8 mouse cellular contexts compared by ENCODE assay signal in the genomic region with DNA sequence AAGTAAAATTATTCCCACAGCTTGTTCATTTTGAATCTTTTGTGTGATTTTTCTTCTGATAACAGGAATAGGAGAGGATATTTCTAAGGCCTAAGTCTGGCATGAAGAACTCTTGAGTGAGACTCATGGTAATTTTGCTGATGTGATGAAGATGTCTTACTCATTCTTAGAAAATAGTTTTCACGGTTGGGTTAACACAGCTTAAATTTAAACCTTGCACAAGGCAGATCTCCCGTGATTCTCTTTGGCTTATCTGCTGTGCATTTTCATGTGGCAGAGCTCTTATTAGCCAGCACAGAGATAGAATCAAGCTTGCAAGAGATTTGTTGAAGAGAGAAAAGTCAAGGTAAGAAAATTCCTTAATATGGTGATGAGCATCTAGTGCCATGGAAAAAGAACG. TPM values are rescaled to one million over a fixed set of nuclear protein-coding genes. Genes with fewer than 3 reads are reported as not detected.
DNase-seq lines count a peak whose midpoint lies in the region; ATAC-seq lines count a peak whose summit lies in the region.

Dab2 (plus strand) TSS at position 235 of the 400 bp plus-strand sequence.

- ATAC-seq in liver, embryonic 11.5 days (replicated peaks; ENCODE audit: low FRiP score), result no peak
- ATAC-seq in hindbrain, embryonic 12.5 days (ENCODE audit: low FRiP score), result no peak
- ATAC-seq in liver, embryonic 12.5 days, result no peak
- ATAC-seq in inflammation-experienced regulatory T-cells, adult 6 months, result no peak

- no peak for DNase-seq in liver, embryonic 11.5 days (ENCODE audit: low spot score)
- no peak for DNase-seq in liver
- DNase-seq in forebrain, embryonic 10.5 days (ENCODE audit: extremely low spot score, low spot score), result no peak
- DNase-seq in ovary, postnatal 36 days (ENCODE audit: low spot score), result no peak
- DNase-seq in spleen, postnatal 14 days (ENCODE audit: low spot score in 2 of 2), result no peak

- H3K36me3 ChIP-seq in liver, embryonic 11.5 days (ENCODE audit: control insufficient read depth, insufficient read depth, low read length), result no peaks in the 10 kb centered on the region
- no peaks in the 10 kb centered on the region for H3K36me3 ChIP-seq in forebrain, embryonic 10.5 days (replicated peaks)
- H3K36me3 ChIP-seq in hindbrain, embryonic 12.5 days, result no peaks in the 10 kb centered on the region
- no peaks in the 10 kb centered on the region for H3K36me3 ChIP-seq in liver, embryonic 12.5 days

- H3K9ac ChIP-seq in liver, embryonic 11.5 days (ENCODE audit: low read depth, low read length), result no peak within 1 kb of the TSS
- no peak within 1 kb of the TSS for H3K9ac ChIP-seq in hindbrain, embryonic 12.5 days
- H3K9ac ChIP-seq in liver, embryonic 12.5 days, result no peak within 1 kb of the TSS

- no peaks in the 10 kb centered on the region for H3K27me3 ChIP-seq in liver, embryonic 11.5 days (replicated peaks; ENCODE audit: control insufficient read depth, insufficient read depth, low read length)
- no peaks in the 10 kb centered on the region for H3K27me3 ChIP-seq in forebrain, embryonic 10.5 days (ENCODE audit: poor library complexity, severe bottlenecking)
- no peaks in the 10 kb centered on the region for H3K27me3 ChIP-seq in hindbrain, embryonic 12.5 days
- no peaks in the 10 kb centered on the region for H3K27me3 ChIP-seq in liver, embryonic 12.5 days (replicated peaks)

- no peak within 1 kb of the TSS for H3K27ac ChIP-seq in liver, embryonic 11.5 days (ENCODE audit: low read depth, low read length)
- no peak within 1 kb of the TSS for H3K27ac ChIP-seq in forebrain, embryonic 10.5 days
- no peak within 1 kb of the TSS for H3K27ac ChIP-seq in hindbrain, embryonic 12.5 days
- H3K27ac ChIP-seq in liver, embryonic 12.5 days, result no peak within 1 kb of the TSS

- H3K4me1 ChIP-seq in liver, embryonic 11.5 days (replicated peaks; ENCODE audit: control insufficient read depth, insufficient read depth, low read length), result no peaks in the 10 kb centered on the region
- H3K4me1 ChIP-seq in forebrain, embryonic 10.5 days, result no peaks in the 10 kb centered on the region
- H3K4me1 ChIP-seq in hindbrain, embryonic 12.5 days, result no peaks in the 10 kb centered on the region
- no peaks in the 10 kb centered on the region for H3K4me1 ChIP-seq in liver, embryonic 12.5 days

- H3K4me2 ChIP-seq in liver, embryonic 11.5 days, result no peak within 1 kb of the TSS
- no peak within 1 kb of the TSS for H3K4me2 ChIP-seq in hindbrain, embryonic 12.5 days (replicated peaks)
- H3K4me2 ChIP-seq in liver, embryonic 12.5 days, result no peak within 1 kb of the TSS

- 72% methylated on average over 3 of the region's 3 CpGs for WGBS in liver, embryonic 11.5 days
- WGBS in forebrain, embryonic 10.5 days, result 86% methylated on average over 3 of the region's 3 CpGs
- WGBS in hindbrain, embryonic 12.5 days, result 83% methylated on average over 3 of the region's 3 CpGs
- WGBS in liver, embryonic 12.5 days (ENCODE audit: insufficient replicate concordance), result 64% methylated on average over 3 of the region's 3 CpGs

- H3K9me3 ChIP-seq in liver, embryonic 11.5 days (ENCODE audit: control insufficient read depth, low read length), result no peaks in the 10 kb centered on the region
- H3K9me3 ChIP-seq in forebrain, embryonic 10.5 days, result no peaks in the 10 kb centered on the region
- no peaks in the 10 kb centered on the region for H3K9me3 ChIP-seq in hindbrain, embryonic 12.5 days (replicated peaks)
- H3K9me3 ChIP-seq in liver, embryonic 12.5 days (replicated peaks), result no peaks in the 10 kb centered on the region

- no peak within 1 kb of the TSS for H3K4me3 ChIP-seq in liver, embryonic 11.5 days (ENCODE audit: low read depth, low read length)
- H3K4me3 ChIP-seq in forebrain, embryonic 10.5 days, result no peak within 1 kb of the TSS
- H3K4me3 ChIP-seq in hindbrain, embryonic 12.5 days, result no peak within 1 kb of the TSS
- no peak within 1 kb of the TSS for H3K4me3 ChIP-seq in liver, embryonic 12.5 days

RNA-seq across cellular contexts. Expression of gene Dab2, which starts in this region (rescaled TPM):
- 37.6 and 43.2 TPM in 2 replicates for polyA plus RNA-seq in liver, embryonic 11.5 days (2014; fragmentation: Nextera tagmentation; extraction: Ambion mirVana)
- polyA plus RNA-seq in forebrain, embryonic 10.5 days (2016; fragmentation: Nextera tagmentation; extraction: Ambion mirVana), result 33.2 and 33.7 TPM in 2 replicates
- polyA plus RNA-seq in hindbrain, embryonic 12.5 days (2016; fragmentation: Nextera tagmentation; extraction: Ambion mirVana), result 63.5 and 81.0 TPM in 2 replicates
- 17.1 and 19.9 TPM in 2 replicates for polyA plus RNA-seq in liver, embryonic 12.5 days (2016; fragmentation: Nextera tagmentation; extraction: Ambion mirVana)
- under 1 TPM in 1 of 3 experiments, not detected in 2; 0.09 TPM for polyA plus RNA-seq in inflammation-experienced regulatory T-cells, adult 6 months (2017; shearing (Covaris generic))

Comparison
In these comparisons a context has a peak if more than half of its experiments do, and no peak if none do; other contexts are left out.
1. RNA of gene Dab2 (polyA plus RNA-seq): 63.5 to 81.0 TPM in hindbrain, embryonic 12.5 days, 37.6 to 43.2 TPM in liver, embryonic 11.5 days, 33.2 to 33.7 TPM in forebrain, embryonic 10.5 days and 17.1 to 19.9 TPM in liver, embryonic 12.5 days; 0.09 TPM in inflammation-experienced regulatory T-cells, adult 6 months; every median in the first group is over 10 times any median in the second.